In the genomic region with DNA sequence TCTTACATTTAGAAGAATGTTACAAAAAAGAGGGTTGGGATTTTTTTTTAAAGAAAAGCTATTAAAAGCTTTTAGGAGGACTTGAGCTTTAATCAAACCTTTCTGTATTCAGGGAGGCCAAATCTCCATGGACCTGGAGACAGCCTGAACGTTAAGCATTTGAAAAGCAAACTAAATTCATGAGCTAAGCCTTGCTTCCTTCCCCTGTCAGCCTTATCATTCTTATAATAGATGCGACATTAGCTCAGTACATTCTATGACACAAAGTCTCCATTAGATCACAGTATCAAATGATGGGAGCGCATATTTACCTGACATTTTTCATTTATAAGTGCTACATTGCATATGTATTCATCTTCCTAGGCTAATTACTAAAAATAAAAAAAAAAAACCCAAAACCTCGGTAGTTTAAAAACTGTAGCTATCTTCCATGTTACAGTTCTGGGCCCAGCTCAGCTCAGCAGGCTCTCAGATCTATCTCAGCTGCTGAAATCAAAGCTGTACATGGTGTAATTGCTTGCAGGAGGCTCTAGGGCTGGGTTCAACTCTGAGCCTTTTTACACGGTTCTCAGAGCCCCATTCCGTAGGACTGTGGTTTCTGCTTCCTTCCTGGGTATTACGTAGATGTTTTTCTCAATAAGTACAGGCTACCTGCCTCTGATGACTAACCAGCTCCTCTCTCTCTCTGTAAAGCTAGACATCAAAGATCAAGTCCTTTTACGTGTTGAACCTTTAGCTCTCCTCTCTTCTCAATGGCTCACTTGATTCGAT, we compare ENCODE assay signal across 14 mouse cellular contexts. TPM values are rescaled to one million over a fixed set of nuclear protein-coding genes. Genes with fewer than 3 reads are reported as not detected.
A peak's percentile ranks its signal among the peaks of the same experiment; 100 is the strongest.
DNase-seq lines count a peak whose midpoint lies in the region; ATAC-seq and TF ChIP-seq lines count a peak whose summit lies in the region.
"Had no signal": no experiment of that assay in that cellular context is flagged by ENCODE, and none has a peak within 500 bp of the region (broad histone marks: within the 10 kb centered on the region; RNA-seq: fewer than 3 reads in every experiment).

No protein-coding gene starts in this region.

- H3K9ac ChIP-seq in forebrain, embryonic 14.5 days (ENCODE audit: low read length) = no peak overlapping the region
- H3K9ac ChIP-seq in forebrain, embryonic 13.5 days = no peak overlapping the region
- no peak overlapping the region for H3K9ac ChIP-seq in hindbrain, postnatal 0 days (replicated peaks; ENCODE audit: low read length)
- H3K9ac ChIP-seq: embryonic facial prominence, embryonic 15.5 days; midbrain, embryonic 12.5 days had no signal

- WGBS in forebrain, embryonic 14.5 days = 79% methylated on average over 9 of the region's 9 CpGs
- 80% methylated on average over 9 of the region's 9 CpGs for WGBS in forebrain, embryonic 13.5 days
- 74% methylated on average over 9 of the region's 9 CpGs for WGBS in hindbrain, postnatal 0 days

- TF ChIP-seq CTCF in hindbrain, postnatal 0 days (IDR thresholded peaks at IDR 0.05; ENCODE audit: low read depth) = no peak

- no peak overlapping the region; the same call in 1 of the 2 replicates for H3K27ac ChIP-seq in forebrain, embryonic 14.5 days (ENCODE audit: low read depth, low read length)
- no peak overlapping the region for H3K27ac ChIP-seq in forebrain, embryonic 13.5 days
- H3K27ac ChIP-seq in hindbrain, postnatal 0 days = no peak overlapping the region
- H3K27ac ChIP-seq: embryonic facial prominence, embryonic 15.5 days; midbrain, embryonic 12.5 days had no signal

- no peak overlapping the region for H3K4me2 ChIP-seq in forebrain, embryonic 14.5 days (ENCODE audit: low read length)
- H3K4me2 ChIP-seq in forebrain, embryonic 13.5 days = no peak overlapping the region
- H3K4me2 ChIP-seq in hindbrain, postnatal 0 days (ENCODE audit: low read depth, low read length) = no peak overlapping the region
- H3K4me2 ChIP-seq: midbrain, embryonic 12.5 days had no signal

- peak; percentile 46 for DNase-seq in forebrain, embryonic 14.5 days (ENCODE audit: low spot score)
- DNase-seq in spleen, postnatal 36 days (ENCODE audit: low spot score in 2 of 2) = peak; percentile 44 to 50
- no peak for DNase-seq in spleen, adult 12 weeks (ENCODE audit: low spot score)
- DNase-seq in urinary bladder, postnatal 36 days (ENCODE audit: low spot score in 2 of 2) = no peak
- DNase-seq in hindbrain, postnatal 0 days (ENCODE audit: low spot score) = no peak
- DNase-seq in kidney, postnatal 10 days = no peak
- DNase-seq: adrenal gland, adult 8-10 months; cerebellum, adult 11 months; lung, adult 18-20 months had no signal

- no peak overlapping the region for H3K4me3 ChIP-seq in forebrain, embryonic 14.5 days (ENCODE audit: low read depth, low read length)
- H3K4me3 ChIP-seq in forebrain, embryonic 13.5 days = no peak overlapping the region
- H3K4me3 ChIP-seq in hindbrain, postnatal 0 days (ENCODE audit: low read length) = no peak overlapping the region
- H3K4me3 ChIP-seq: embryonic facial prominence, embryonic 15.5 days; midbrain, embryonic 12.5 days had no signal

- H3K9me3 ChIP-seq in forebrain, embryonic 14.5 days (replicated peaks; ENCODE audit: control insufficient read depth, low read length) = no peaks in the 10 kb centered on the region
- no peaks in the 10 kb centered on the region for H3K9me3 ChIP-seq in forebrain, embryonic 13.5 days (replicated peaks)
- H3K9me3 ChIP-seq in hindbrain, postnatal 0 days (ENCODE audit: low read length) = no peaks in the 10 kb centered on the region
- H3K9me3 ChIP-seq: embryonic facial prominence, embryonic 15.5 days had no signal

- no peak for ATAC-seq in forebrain, embryonic 14.5 days
- ATAC-seq in forebrain, embryonic 13.5 days = no peak
- peak; percentile 90 for ATAC-seq in megakaryocyte progenitor cell, adult 5-6 weeks (replicated peaks; ENCODE audit: poor library complexity)
- no peak for ATAC-seq in hindbrain, postnatal 0 days
- ATAC-seq: intestine, embryonic 16.5 days had no signal

- 0 out of 2 replicates have a peak, but pooled peaks cover 6% of the 10 kb centered on the region for H3K4me1 ChIP-seq in forebrain, embryonic 14.5 days (ENCODE audit: control insufficient read depth, insufficient read depth, low read length)
- H3K4me1 ChIP-seq in forebrain, embryonic 13.5 days = peaks cover 7% of the 10 kb centered on the region; the same call in 1 of the 2 replicates
- H3K4me1 ChIP-seq in hindbrain, postnatal 0 days (ENCODE audit: insufficient read depth, low read length) = no peaks in the 10 kb centered on the region
- H3K4me1 ChIP-seq: embryonic facial prominence, embryonic 15.5 days; midbrain, embryonic 12.5 days had no signal

- H3K36me3 ChIP-seq in forebrain, embryonic 14.5 days (ENCODE audit: control insufficient read depth, insufficient read depth, low read length) = no peaks in the 10 kb centered on the region
- H3K36me3 ChIP-seq in forebrain, embryonic 13.5 days (ENCODE audit: poor library complexity, severe bottlenecking) = no peaks in the 10 kb centered on the region
- H3K36me3 ChIP-seq in hindbrain, postnatal 0 days (ENCODE audit: insufficient read depth, low read length) = no peaks in the 10 kb centered on the region
- H3K36me3 ChIP-seq: embryonic facial prominence, embryonic 15.5 days; midbrain, embryonic 12.5 days had no signal

- no peaks in the 10 kb centered on the region for H3K27me3 ChIP-seq in forebrain, embryonic 14.5 days (replicated peaks; ENCODE audit: control insufficient read depth, insufficient read depth, low read length)
- no peaks in the 10 kb centered on the region for H3K27me3 ChIP-seq in forebrain, embryonic 13.5 days
- H3K27me3 ChIP-seq in hindbrain, postnatal 0 days (ENCODE audit: insufficient read depth, low read length) = no peaks in the 10 kb centered on the region
- H3K27me3 ChIP-seq: embryonic facial prominence, embryonic 15.5 days; midbrain, embryonic 12.5 days had no signal

RNA-seq across cellular contexts. Expression of a gene that starts 50.2 kb away (rescaled TPM):
- polyA plus RNA-seq in forebrain, embryonic 14.5 days (2014; fragmentation: Nextera tagmentation; extraction: Ambion mirVana) = 2.7 and 3.3 TPM in 2 replicates
- polyA plus RNA-seq in forebrain, embryonic 13.5 days (2015; fragmentation: Nextera tagmentation; extraction: Ambion mirVana) = 1.2 and 1.5 TPM in 2 replicates
- total RNA-seq in megakaryocyte progenitor cell, adult 5-6 weeks (2015) = 2.1 and 2.4 TPM in 2 replicates
- total RNA-seq in megakaryocyte progenitor cell, adult 5-6 weeks (2017) = 0.57 and 0.92 TPM in 2 replicates
- total RNA-seq in hindbrain, postnatal 0 days (2014; rRNA removed) = 6.6 and 6.8 TPM in 2 replicates
- 4.7 and 5.0 TPM in 2 replicates for polyA plus RNA-seq in hindbrain, postnatal 0 days (2015; fragmentation: Nextera tagmentation; extraction: Ambion mirVana)

Comparison
In these comparisons a context has a peak if more than half of its experiments do, and no peak if none do; other contexts are left out.
1. DNase-seq: peak in forebrain, embryonic 14.5 days (single experiment) and spleen, postnatal 36 days (2 of 2); none in spleen, adult 12 weeks (single experiment), urinary bladder, postnatal 36 days (0 of 2), hindbrain, postnatal 0 days (single experiment) and kidney, postnatal 10 days (single experiment).